Mouse (Mus musculus): ENCODE measurements around the gene Slc22a20. TPM values are rescaled to one million over a fixed set of nuclear protein-coding genes. Genes with fewer than 3 reads are reported as not detected.

The Slc22a20 gene
- total RNA-seq, 2 experiments from 2014 or later = not detected

DNA sequence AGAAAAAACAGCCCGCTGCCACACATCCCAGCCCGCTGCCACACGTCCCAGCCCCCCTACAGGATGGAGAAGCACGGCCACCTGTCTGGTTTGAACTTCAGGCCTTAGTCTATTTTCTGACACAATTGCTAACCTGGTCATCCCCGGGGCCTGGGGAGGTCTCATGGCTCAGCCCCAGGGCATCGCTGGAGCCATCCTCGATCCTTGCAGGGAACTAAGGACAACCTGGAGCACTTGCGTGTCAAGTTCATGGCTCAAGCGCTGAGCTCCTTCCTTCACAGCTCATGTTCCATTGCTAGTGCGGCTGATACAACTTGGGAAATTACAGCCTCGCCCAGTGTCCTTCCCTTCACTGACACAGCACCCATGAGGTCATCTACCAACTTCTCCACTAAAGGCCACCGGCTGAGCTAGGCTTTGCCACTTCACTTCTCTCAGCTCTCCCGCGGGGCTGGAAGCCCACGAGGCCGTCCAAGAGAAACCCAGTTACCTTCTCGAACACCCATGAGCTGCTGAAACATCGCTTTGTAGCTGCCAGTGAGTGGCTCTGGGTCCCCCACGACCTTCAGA is 32.7 kb downstream of the Slc22a20 start:
- no peak for DNase-seq (ENCODE audit: low spot score in 2 of 2)

DNA sequence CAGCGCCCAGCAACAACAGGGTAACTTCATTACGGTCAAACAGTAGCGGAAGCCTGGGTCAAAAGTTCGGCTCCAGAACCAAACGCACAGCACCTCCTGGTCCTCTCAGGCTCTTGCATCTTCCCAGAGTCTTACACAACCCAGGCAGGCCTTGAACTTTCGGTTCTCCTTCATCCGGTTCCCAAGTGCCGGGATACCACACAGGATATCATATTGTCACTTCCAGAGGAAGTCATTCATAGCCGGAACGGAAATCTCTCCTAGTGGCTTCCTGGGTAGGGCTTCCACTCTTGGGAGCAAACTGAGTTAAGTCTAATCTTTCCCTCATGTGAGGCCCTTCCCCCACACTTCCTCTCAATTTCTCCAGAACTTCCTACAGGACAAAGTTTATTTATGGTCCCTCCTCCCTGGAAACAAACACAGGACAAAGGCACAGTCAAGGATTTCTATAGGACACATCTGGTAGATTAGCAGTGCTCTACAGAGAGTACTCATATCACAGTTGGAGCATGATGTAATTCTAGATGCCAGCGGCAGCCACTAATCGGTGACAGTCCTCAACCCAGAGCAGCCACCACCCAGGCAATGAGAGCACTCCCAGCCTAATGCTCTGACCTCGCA is 33.8 kb downstream of the Slc22a20 start:
- DNase-seq (ENCODE audit: low spot score in 2 of 2) = no peak

GRCm38 (mm10) chr19:5951631-5952030 is 34.3 kb downstream of the Slc22a20 start:
- no peak for DNase-seq (ENCODE audit: low spot score in 2 of 2)

GRCm38 (mm10) chr19:5950218-5950617 is 35.7 kb downstream of the Slc22a20 start:
- DNase-seq (ENCODE audit: low spot score in 2 of 2) = no peak

GRCm38 (mm10) chr19:5945891-5946290 is 40.1 kb downstream of the Slc22a20 start:
- DNase-seq (ENCODE audit: low spot score in 2 of 2) = no peak

DNA sequence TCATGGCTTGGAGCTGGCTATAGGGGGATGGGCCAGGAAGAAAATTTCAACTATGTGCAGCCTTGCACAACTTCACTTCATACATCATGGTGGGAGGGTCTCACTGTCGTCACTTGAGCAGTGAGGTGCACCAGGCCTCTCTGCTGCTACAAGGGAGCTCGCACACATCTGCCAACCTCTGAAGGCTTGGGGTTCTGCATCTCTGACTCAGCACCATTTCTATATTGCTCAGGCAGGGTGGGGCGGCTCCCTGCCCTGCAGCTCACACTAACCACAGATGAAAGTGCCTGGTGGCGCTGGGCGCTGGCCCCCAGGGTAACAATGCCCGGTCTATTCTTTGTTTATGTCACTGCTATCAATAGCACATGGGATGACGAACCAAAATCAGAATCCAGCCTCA is 40.9 kb downstream of the Slc22a20 start:
- no peak for DNase-seq (ENCODE audit: low spot score in 2 of 2)

DNA sequence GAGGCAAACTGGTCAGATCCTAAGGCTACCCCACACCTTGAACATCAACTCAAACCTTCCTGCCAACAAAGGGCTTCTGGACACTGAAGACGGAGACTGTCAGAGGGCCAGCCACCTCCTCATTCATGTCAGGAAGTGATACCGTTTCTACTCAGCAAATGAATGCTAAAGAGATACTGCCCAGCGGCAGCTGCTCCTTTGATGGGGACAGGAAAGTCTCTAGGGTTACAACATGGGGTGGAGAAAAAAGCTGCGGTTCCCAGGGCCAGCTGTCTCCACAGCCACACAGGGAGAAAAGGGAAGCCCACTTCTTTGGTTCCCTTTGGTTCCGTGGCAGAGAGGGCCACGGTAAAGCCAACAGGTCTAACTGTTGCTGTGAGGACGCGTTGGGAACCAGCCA is 41.8 kb downstream of the Slc22a20 start:
- DNase-seq (ENCODE audit: low spot score in 2 of 2) = no peak

DNA sequence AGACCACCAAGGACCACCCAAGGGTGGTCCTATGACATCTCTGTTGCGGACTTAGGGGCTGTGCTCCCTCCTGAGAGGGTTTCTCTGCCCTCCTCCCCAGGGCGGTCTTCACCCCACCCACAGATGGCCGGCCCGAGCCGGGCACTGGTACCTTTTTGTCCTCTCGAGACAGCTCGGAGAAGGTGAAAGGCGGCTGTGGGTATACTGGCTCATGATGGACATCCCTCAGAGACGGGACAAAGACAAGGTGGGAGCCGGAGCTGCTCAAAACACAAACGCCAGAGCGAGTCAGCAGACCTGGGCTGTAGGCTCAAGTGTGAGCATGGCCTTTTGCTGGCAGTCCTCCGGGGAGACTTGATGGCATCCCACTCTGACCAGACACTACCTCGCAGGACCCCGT is 42.5 kb downstream of the Slc22a20 start:
- DNase-seq (ENCODE audit: low spot score in 2 of 2) = no peak

DNA sequence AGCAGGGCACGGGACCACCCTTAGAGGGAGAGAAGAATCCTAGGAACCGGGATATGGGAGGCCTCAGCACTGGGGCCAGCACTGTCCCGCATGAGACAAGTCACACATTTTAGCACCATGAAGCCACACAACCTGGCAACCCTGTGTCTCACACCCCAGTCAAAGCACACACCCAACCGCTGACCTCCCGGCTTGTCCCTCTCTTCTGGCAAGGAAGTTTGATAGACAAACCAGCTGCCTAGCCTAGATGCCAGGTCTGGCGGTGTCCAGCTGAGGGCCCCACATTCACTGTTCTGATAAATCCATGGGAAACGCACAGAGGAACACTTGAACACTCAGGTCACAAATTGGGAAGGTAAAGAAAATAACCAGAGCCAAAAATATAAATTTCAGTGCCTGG is 43.4 kb downstream of the Slc22a20 start:
- no peak for DNase-seq (ENCODE audit: low spot score in 2 of 2)

GRCm38 (mm10) chr19:5940656-5941055 is 45.3 kb downstream of the Slc22a20 start:
- no peak for DNase-seq (ENCODE audit: low spot score in 2 of 2)

- DNase-seq (ENCODE audit: low spot score in 2 of 2) = no peak
These were observed 45.8 kb downstream of the Slc22a20 start for GRCm38 (mm10) chr19:5940173-5940572.

- no peak for DNase-seq (ENCODE audit: low spot score in 2 of 2)
These were observed 46.2 kb downstream of the Slc22a20 start for GRCm38 (mm10) chr19:5939715-5940114.

GRCm38 (mm10) chr19:5938516-5938915 is 47.4 kb downstream of the Slc22a20 start:
- no peak for DNase-seq (ENCODE audit: low spot score in 2 of 2)

GRCm38 (mm10) chr19:5937836-5938406 is 48.0 kb downstream of the Slc22a20 start:
- no peak for DNase-seq (ENCODE audit: low spot score in 2 of 2)

- DNase-seq (ENCODE audit: low spot score in 2 of 2) = no peak
These were observed 48.7 kb downstream of the Slc22a20 start for GRCm38 (mm10) chr19:5937095-5937835.

DNA sequence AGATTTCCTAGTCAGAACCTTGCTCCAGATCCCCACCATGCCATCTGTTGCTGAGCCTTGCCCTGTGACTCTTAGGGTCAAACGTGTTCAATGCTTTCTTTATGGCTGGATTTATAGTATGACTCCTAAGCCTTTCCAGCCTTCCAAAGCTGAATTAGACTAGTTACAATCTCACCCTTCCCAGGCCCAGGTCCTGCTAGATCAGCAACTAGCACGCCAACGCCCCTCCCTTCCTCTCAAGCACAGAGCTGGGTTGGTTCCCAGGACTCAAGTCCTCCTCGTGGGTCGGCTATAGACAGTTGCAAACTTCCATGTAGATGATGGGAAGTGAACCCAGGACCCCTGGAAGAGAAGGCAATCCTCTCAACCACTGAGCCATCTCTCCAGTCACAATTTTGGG is 50.3 kb downstream of the Slc22a20 start:
- DNase-seq (ENCODE audit: low spot score in 2 of 2) = no peak

- no peak for DNase-seq (ENCODE audit: low spot score in 2 of 2)
These were observed 50.7 kb downstream of the Slc22a20 start for GRCm38 (mm10) chr19:5935266-5935665.

DNA sequence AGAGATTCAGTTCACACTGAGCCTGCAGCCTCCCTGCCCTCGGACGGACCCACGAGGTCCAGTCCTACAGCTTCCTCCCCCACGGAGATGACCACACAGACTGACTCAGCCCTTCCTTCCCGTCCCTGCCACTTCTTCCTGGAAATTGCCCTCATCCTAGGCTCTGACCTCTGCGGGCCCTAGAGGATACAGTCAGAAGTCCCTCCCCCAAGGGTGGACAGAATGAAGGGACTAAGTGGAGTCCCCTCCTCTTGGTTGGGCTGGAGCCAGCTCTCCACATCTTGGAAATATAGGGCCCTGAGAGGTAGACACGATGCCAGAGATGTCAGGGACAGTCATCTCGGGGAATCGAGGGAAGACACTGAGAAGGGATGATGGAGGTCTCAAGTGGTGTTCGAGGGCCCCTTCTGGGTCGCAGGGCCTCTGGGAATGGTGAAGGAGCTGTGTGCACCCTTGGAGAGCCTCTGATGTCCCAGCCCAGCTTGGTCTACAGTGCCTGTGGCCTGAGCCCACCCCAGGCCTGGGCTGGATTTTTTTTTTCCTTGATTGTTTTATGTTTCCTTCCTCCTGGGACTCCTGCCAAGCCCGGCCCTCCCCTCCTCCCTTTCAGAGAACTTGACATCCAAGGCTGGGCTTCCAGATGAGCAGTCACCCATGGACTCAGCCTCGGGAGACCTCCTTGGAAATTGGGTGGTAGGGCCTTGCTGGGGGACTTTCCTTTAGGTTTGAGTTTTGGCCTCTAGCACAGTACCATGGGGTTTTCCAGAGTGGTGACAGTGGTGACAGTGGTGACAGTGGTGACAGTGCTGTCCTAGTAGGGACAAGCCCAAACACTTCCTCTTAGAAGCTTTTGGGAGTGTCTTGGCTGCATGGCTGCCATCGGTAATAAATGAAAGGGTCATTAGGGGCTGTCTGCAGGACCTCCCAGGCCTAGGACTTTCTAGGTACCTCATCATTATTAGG is 56.0 kb downstream of the Slc22a20 start:
- no peak for DNase-seq (ENCODE audit: low spot score in 2 of 2)

- no peak for DNase-seq (ENCODE audit: low spot score in 2 of 2)
These were observed 57.4 kb downstream of the Slc22a20 start for GRCm38 (mm10) chr19:5928546-5928945.

DNA sequence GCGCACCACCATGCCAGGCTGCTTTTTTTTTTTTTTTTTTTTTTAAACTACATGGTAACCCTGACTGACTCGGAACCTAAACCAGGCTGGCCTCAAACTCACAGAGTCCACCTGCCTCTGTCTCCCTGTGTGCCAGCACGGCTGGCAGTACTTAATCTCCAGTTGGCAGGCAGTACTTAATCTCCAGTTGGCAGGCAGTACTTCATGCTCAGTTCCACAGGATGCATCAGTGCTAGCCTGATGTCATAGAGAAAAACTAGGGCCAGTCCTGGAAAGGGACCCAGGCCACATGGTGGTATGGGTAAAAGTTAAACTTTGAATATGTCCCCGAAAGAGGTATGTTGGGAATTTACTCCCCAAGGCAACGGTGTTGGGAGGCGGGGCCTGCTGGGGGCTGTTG is 57.8 kb downstream of the Slc22a20 start:
- DNase-seq (ENCODE audit: low spot score in 2 of 2) = no peak

DNA sequence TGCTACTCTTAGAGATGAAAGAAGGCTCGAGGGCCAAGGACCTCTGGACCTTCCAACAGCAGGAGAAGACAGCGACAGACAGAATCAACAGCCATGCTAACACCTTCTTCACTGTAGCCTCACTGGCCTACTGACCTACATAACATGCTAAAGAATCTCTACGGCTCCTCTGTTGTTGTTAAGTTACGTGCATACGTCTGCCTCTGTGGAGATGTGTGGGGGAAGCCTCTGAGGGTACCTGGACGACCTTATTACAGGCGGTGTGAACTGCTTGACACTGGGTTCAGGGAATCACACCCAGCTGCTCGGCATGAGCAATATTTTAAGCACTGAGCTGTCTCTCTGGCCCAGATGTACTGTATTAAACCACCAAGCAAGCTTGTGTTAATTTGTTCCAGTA is 58.4 kb downstream of the Slc22a20 start:
- no peak for DNase-seq (ENCODE audit: low spot score in 2 of 2)
